Mouse (Mus musculus): ENCODE data around the gene Ago3. TPM values are rescaled to one million over a fixed set of nuclear protein-coding genes. Genes with fewer than 3 reads are reported as not detected.

Gene Ago3
- polyA plus RNA-seq, 1 experiment, result 14.7 TPM

GRCm38 (mm10) chr4:126331751-126332150 lies 97.6 kb downstream of the Ago3 start:
- Histone ChIP-seq H3K27me3 (ENCODE audit: control insufficient read depth, insufficient read depth, low read length) (no peaks in the 10 kb centered on the region), H3K27ac (ENCODE audit: control insufficient read depth, insufficient read depth, low read depth, low read length) (no peak overlapping the region), H3K36me3 (ENCODE audit: control insufficient read depth, insufficient read depth, low read length) (no peaks in the 10 kb centered on the region), H3K4me1 (ENCODE audit: control insufficient read depth, insufficient read depth, low read length) (no peaks in the 10 kb centered on the region), H3K4me3 (ENCODE audit: control insufficient read depth, low read depth, low read length) (no peak overlapping the region)
- TF ChIP-seq POLR2A (IDR thresholded peaks at IDR 0.05; ENCODE audit: control insufficient read depth, low read depth, low read length), result no peak

GRCm38 (mm10) chr4:126330295-126330694 lies 99.1 kb downstream of the Ago3 start:
- TF ChIP-seq CTCF (IDR thresholded peaks at IDR 0.05; ENCODE audit: control insufficient read depth, insufficient read depth, insufficient replicate concordance, low read depth, low read length) (no peak), POLR2A (IDR thresholded peaks at IDR 0.05; ENCODE audit: control insufficient read depth, low read depth, low read length) (no peak)
- Histone ChIP-seq H3K36me3 (ENCODE audit: control insufficient read depth, insufficient read depth, low read length) (no peaks in the 10 kb centered on the region), H3K27me3 (ENCODE audit: control insufficient read depth, insufficient read depth, low read length) (no peaks in the 10 kb centered on the region), H3K4me3 (ENCODE audit: control insufficient read depth, low read depth, low read length) (no peak overlapping the region), H3K27ac (ENCODE audit: control insufficient read depth, insufficient read depth, low read depth, low read length) (no peak overlapping the region), H3K4me1 (ENCODE audit: control insufficient read depth, insufficient read depth, low read length) (peaks cover 6% of the 10 kb centered on the region)

GRCm38 (mm10) chr4:126326036-126326435 lies 103.3 kb downstream of the Ago3 start:
- Histone ChIP-seq H3K27me3 (ENCODE audit: control insufficient read depth, insufficient read depth, low read length) (no peaks in the 10 kb centered on the region), H3K4me3 (ENCODE audit: control insufficient read depth, low read depth, low read length) (peak overlapping the region; percentile 68), H3K4me1 (ENCODE audit: control insufficient read depth, insufficient read depth, low read length) (peaks cover 13% of the 10 kb centered on the region), H3K27ac (ENCODE audit: control insufficient read depth, insufficient read depth, low read depth, low read length) (no peak overlapping the region), H3K36me3 (ENCODE audit: control insufficient read depth, insufficient read depth, low read length) (no peaks in the 10 kb centered on the region)
- TF ChIP-seq CTCF (IDR thresholded peaks at IDR 0.05; ENCODE audit: control insufficient read depth, insufficient read depth, insufficient replicate concordance, low read depth, low read length) (no peak), POLR2A (IDR thresholded peaks at IDR 0.05; ENCODE audit: control insufficient read depth, low read depth, low read length) (no peak)

DNA sequence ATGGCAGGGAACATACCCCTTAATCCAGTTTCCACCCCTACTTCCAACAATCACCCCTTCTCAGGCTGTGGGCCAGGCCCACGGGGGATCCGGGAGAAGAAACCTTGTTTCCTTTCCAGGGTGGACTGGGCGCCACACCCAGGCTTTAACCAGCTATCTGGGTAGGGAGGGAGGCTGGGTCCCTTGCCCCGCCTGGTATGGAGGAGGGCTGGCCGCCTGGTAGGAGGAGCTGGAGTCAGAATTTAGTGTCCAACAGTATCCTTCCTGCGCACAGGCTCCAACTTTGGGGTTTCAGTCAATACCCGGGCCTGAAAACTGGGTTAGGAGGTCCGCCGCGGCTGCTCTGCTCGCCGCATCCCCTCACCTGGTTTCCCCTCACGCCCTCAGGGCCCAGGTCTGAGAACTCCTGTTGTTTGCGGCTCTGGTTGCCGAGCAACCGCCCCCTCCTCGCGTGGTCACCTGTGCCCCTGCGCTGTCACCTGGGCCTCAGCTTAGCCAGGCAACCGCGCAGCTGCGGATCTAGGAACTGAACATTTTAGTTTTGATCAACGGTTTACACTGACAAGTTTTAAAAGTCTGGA lies 104.0 kb downstream of the Ago3 start, which contains the start of gene Tekt2:
Gene Tekt2 (minus strand): TSS at position 408 of the 581 bp plus-strand sequence.
- Histone ChIP-seq H3K27ac (ENCODE audit: control insufficient read depth, insufficient read depth, low read depth, low read length) (peak within 1 kb of the TSS; percentile 50), H3K4me3 (ENCODE audit: control insufficient read depth, low read depth, low read length) (peak within 1 kb of the TSS; percentile 82), H3K36me3 (ENCODE audit: control insufficient read depth, insufficient read depth, low read length) (no peaks in the 10 kb centered on the region), H3K4me1 (ENCODE audit: control insufficient read depth, insufficient read depth, low read length) (peaks cover 16% of the 10 kb centered on the region), H3K27me3 (ENCODE audit: control insufficient read depth, insufficient read depth, low read length) (no peaks in the 10 kb centered on the region)
- peak; percentile 79; the same call in 1 of the 2 replicates for TF ChIP-seq POLR2A (IDR thresholded peaks at IDR 0.05; ENCODE audit: control insufficient read depth, low read depth, low read length)
- TF ChIP-seq CTCF (IDR thresholded peaks at IDR 0.05; ENCODE audit: control insufficient read depth, insufficient read depth, insufficient replicate concordance, low read depth, low read length), result no peak

DNA sequence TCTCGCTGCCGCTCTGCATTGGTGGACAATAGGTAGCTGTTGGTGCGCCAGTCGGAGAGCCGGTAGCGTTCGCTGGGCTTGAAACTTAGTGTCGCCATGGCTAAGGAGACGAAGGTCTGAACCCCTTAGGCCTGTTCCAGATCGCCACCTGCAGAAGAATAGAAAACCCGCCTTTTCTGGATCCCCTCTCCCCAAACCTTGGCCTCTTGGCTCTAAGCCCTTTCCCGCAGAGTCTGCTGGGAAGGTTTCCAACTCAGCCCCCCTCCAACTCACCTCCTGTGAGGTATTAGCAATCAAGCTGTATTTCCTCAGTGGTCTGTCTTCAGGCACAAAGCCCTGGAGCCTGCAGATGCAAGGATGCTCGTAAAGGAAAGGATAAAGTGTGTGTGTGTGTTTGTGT lies 104.5 kb downstream of the Ago3 start:
- Histone ChIP-seq H3K27ac (ENCODE audit: control insufficient read depth, insufficient read depth, low read depth, low read length) (peak overlapping the region; percentile 50), H3K4me1 (ENCODE audit: control insufficient read depth, insufficient read depth, low read length) (peaks cover 16% of the 10 kb centered on the region), H3K4me3 (ENCODE audit: control insufficient read depth, low read depth, low read length) (peak overlapping the region; percentile 82), H3K27me3 (ENCODE audit: control insufficient read depth, insufficient read depth, low read length) (no peaks in the 10 kb centered on the region), H3K36me3 (ENCODE audit: control insufficient read depth, insufficient read depth, low read length) (no peaks in the 10 kb centered on the region)
- TF ChIP-seq CTCF (IDR thresholded peaks at IDR 0.05; ENCODE audit: control insufficient read depth, insufficient read depth, insufficient replicate concordance, low read depth, low read length), result no peak

DNA sequence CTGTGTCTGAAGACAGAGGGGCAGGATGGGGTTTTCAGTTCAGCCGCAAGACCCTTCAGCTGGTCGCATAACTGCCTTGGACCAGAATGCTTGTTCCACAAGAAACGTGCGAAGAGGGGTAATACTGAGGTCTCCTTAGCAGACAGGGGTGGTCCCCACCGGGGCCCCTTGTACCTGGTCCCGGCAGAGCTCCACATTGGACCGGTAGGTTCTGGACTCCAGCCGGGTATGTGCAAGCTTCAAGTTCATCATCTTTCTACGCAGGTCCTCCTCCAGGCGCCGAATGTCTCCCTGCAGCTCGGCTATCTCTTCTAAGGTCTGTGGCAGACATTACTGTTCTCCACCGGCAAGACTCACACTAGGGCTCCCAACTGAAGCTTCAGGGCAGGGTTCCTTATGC lies 106.7 kb downstream of the Ago3 start:
- peak overlapping the region; percentile 82 for H3K4me3 ChIP-seq (ENCODE audit: control insufficient read depth, low read depth, low read length)
- TF ChIP-seq POLR2A (IDR thresholded peaks at IDR 0.05; ENCODE audit: control insufficient read depth, low read depth, low read length), result no peak
- no peak for TF ChIP-seq CTCF (IDR thresholded peaks at IDR 0.05; ENCODE audit: control insufficient read depth, insufficient read depth, insufficient replicate concordance, low read depth, low read length)
- no peaks in the 10 kb centered on the region for H3K36me3 ChIP-seq (ENCODE audit: control insufficient read depth, insufficient read depth, low read length)
- H3K4me1 ChIP-seq (ENCODE audit: control insufficient read depth, insufficient read depth, low read length), result peaks cover 16% of the 10 kb centered on the region
- no peaks in the 10 kb centered on the region for H3K27me3 ChIP-seq (ENCODE audit: control insufficient read depth, insufficient read depth, low read length)
- H3K27ac ChIP-seq (ENCODE audit: control insufficient read depth, insufficient read depth, low read depth, low read length), result no peak overlapping the region

GRCm38 (mm10) chr4:126321854-126322511 lies 107.4 kb downstream of the Ago3 start:
- H3K36me3 ChIP-seq (ENCODE audit: control insufficient read depth, insufficient read depth, low read length), result no peaks in the 10 kb centered on the region
- peak overlapping the region; percentile 82 for H3K4me3 ChIP-seq (ENCODE audit: control insufficient read depth, low read depth, low read length)
- no peak overlapping the region for H3K27ac ChIP-seq (ENCODE audit: control insufficient read depth, insufficient read depth, low read depth, low read length)
- no peak; the same call in 1 of the 2 replicates for TF ChIP-seq POLR2A (IDR thresholded peaks at IDR 0.05; ENCODE audit: control insufficient read depth, low read depth, low read length)
- TF ChIP-seq CTCF (IDR thresholded peaks at IDR 0.05; ENCODE audit: control insufficient read depth, insufficient read depth, insufficient replicate concordance, low read depth, low read length), result no peak
- peaks cover 16% of the 10 kb centered on the region for H3K4me1 ChIP-seq (ENCODE audit: control insufficient read depth, insufficient read depth, low read length)
- no peaks in the 10 kb centered on the region for H3K27me3 ChIP-seq (ENCODE audit: control insufficient read depth, insufficient read depth, low read length)
